Mouse (Mus musculus) liver, postnatal 0 days (tissue): ENCODE measurements at regions not wholly inside any gene's neighbourhood (a gene's known extent, or its start where the extent isn't known, plus 50 kb on each side); places are given as distances from the start of the nearest gene placed in this dataset.

Source experiments
- ATAC-seq: fragments of 200-750 bp; cut with Nextera tagmentation; 2 replicates; pipeline ENCODE4 v1.8.0; 2017; ENCODE audit warnings: mild to moderate bottlenecking, moderate library complexity
- DNase-seq: peaks from one replicate; pipeline ENCODE4 v3.0.0-alpha.2; 2016
- H3K27ac ChIP-seq: fragments of 300-500 bp; sonication (generic); 2 replicates; pipeline ENCODE4 v1.5.1; 2014; ENCODE audit warnings: antibody characterized with exemption, moderate library complexity, mild to moderate bottlenecking, low read depth
- H3K27me3 ChIP-seq: fragments of 300-500 bp; sonication (generic); 2 replicates; pipeline ENCODE4 v1.6.1; 2014; ENCODE audit warnings: low read length, control low read depth, mixed read lengths; ENCODE audit not compliant: insufficient read depth
- H3K36me3 ChIP-seq: fragments of 300-500 bp; sonication (generic); replicated peaks from 2 replicates; pipeline ENCODE4 v1.6.1; 2014; ENCODE audit warnings: mild to moderate bottlenecking, control low read depth, low read length, moderate library complexity, mixed read lengths; ENCODE audit not compliant: insufficient read depth
- H3K4me1 ChIP-seq: fragments of 300-500 bp; sonication (generic); 2 replicates; pipeline ENCODE4 v1.6.1; 2014; ENCODE audit warnings: antibody characterized with exemption, mild to moderate bottlenecking, control low read depth; ENCODE audit not compliant: insufficient read depth
- H3K4me2 ChIP-seq: fragments of 300-500 bp; sonication (generic); 2 replicates; pipeline ENCODE4 v1.6.1; 2014; ENCODE audit warnings: low read depth, mild to moderate bottlenecking, low read length, moderate library complexity, mixed read lengths
- H3K4me3 ChIP-seq: fragments of 300-500 bp; sonication (generic); 2 replicates; pipeline ENCODE4 v1.5.1; 2014; ENCODE audit warnings: low read depth, low read length
- H3K9ac ChIP-seq: fragments of 300-500 bp; sonication (generic); replicated peaks from 2 replicates; pipeline ENCODE4 v1.6.1; 2014; ENCODE audit warnings: mild to moderate bottlenecking, moderate library complexity
- H3K9me3 ChIP-seq: fragments of 300-500 bp; sonication (generic); 2 replicates; pipeline ENCODE4 v1.6.1; 2016; ENCODE audit warnings: mild to moderate bottlenecking, control low read depth, low read length, mixed read lengths
- CTCF ChIP-seq: sonication (generic); IDR thresholded peaks from 2 replicates; pipeline ENCODE4 v1.5.1; 2016; ENCODE audit warnings: antibody characterized with exemption, low read depth
- EP300 ChIP-seq: IDR thresholded peaks from 2 replicates; pipeline ENCODE4 v1.6.1; 2016; ENCODE audit warnings: antibody characterized with exemption, low read depth, mild to moderate bottlenecking
- WGBS: fragments of 180-500 bp; shearing (Covaris S2); extraction: QIAGEN DNeasy Blood & Tissue Kit; methylation state at CpG from one replicate; pipeline ENCODE4 v1.1.7; 2014; ENCODE audit not compliant: insufficient replicate concordance; 5-methylcytosine and 5-hydroxymethylcytosine counted together

GRCm38 (mm10) chr5:33488152-33488561 is 54.4 kb upstream of the Nkx1-1 start:
- Histone ChIP-seq H3K4me1 (no peaks in the 10 kb centered on the region), H3K9me3 (no peaks in the 10 kb centered on the region), H3K9ac (no peak overlapping the region), H3K36me3 (no peaks in the 10 kb centered on the region), H3K27ac (no peak overlapping the region), H3K4me2 (no peak overlapping the region), H3K27me3 (no peaks in the 10 kb centered on the region), H3K4me3 (no peak overlapping the region)
- 26% methylated on average over 9 of the region's 9 CpGs for WGBS
- no peak for TF ChIP-seq CTCF
- no peak for TF ChIP-seq EP300
- DNase-seq (no peak), ATAC-seq (no peak)

- TF ChIP-seq EP300 (no peak), CTCF (no peak)
- Histone ChIP-seq H3K4me3 (no peak overlapping the region), H3K27me3 (no peaks in the 10 kb centered on the region), H3K4me2 (no peak overlapping the region), H3K9me3 (no peaks in the 10 kb centered on the region), H3K4me1 (no peaks in the 10 kb centered on the region), H3K9ac (no peak overlapping the region), H3K36me3 (no peaks in the 10 kb centered on the region), H3K27ac (no peak overlapping the region)
- no peak for ATAC-seq
- no peak for DNase-seq
- whole genome bisulfite sequencing, result 67% methylated on average over 15 of the region's 15 CpGs
These were observed 52.0 kb upstream of the Nkx1-1 start for GRCm38 (mm10) chr5:33485765-33486164.
